ENCODE assay signal across 8 mouse cellular contexts in genomic region chr10:67002207-67003008, GRCm38 (mm10).
A peak's percentile ranks its signal among the peaks of the same experiment; 100 is the strongest.
DNase-seq lines count a peak whose midpoint lies in the region; ATAC-seq and TF ChIP-seq lines count a peak whose summit lies in the region.

No protein-coding gene starts in this region.

- peak; percentile 70 for ATAC-seq in heart, embryonic 15.5 days (replicated peaks; ENCODE audit: insufficient number of reproducible peaks, insufficient read depth, low FRiP score, low read depth)
- ATAC-seq in kidney, postnatal 0 days (replicated peaks; ENCODE audit: low FRiP score, low read depth), result peak; percentile 80
- peak; percentile 83 for ATAC-seq in lung, embryonic 14.5 days (ENCODE audit: insufficient read depth)

- peak overlapping the region; percentile 36 for H3K9ac ChIP-seq in heart, embryonic 15.5 days
- peak overlapping the region; percentile 52 for H3K9ac ChIP-seq in kidney, postnatal 0 days (ENCODE audit: low read depth, low read length)
- peak overlapping the region; percentile 5; the same call in 1 of the 2 replicates for H3K9ac ChIP-seq in lung, embryonic 14.5 days

- peak overlapping the region; percentile 68 for H3K4me2 ChIP-seq in heart, embryonic 15.5 days
- peak overlapping the region; percentile 70 for H3K4me2 ChIP-seq in kidney, postnatal 0 days (ENCODE audit: low read length)
- H3K4me2 ChIP-seq in lung, embryonic 14.5 days, result peak overlapping the region; percentile 72

- WGBS in heart, embryonic 15.5 days, result 7% methylated on average over 30 of the region's 30 CpGs
- 9% methylated on average over 30 of the region's 30 CpGs for WGBS in kidney, postnatal 0 days
- WGBS in lung, embryonic 14.5 days, result 10% methylated on average over 30 of the region's 30 CpGs

- H3K27me3 ChIP-seq in heart, embryonic 15.5 days, result no peaks in the 10 kb centered on the region
- no peaks in the 10 kb centered on the region for H3K27me3 ChIP-seq in kidney, postnatal 0 days (ENCODE audit: insufficient read depth, low read length)
- H3K27me3 ChIP-seq in lung, embryonic 14.5 days (ENCODE audit: insufficient read depth, low read length), result no peaks in the 10 kb centered on the region

- no peaks in the 10 kb centered on the region for H3K36me3 ChIP-seq in heart, embryonic 15.5 days
- no peaks in the 10 kb centered on the region for H3K36me3 ChIP-seq in kidney, postnatal 0 days (ENCODE audit: insufficient read depth, low read length)
- H3K36me3 ChIP-seq in lung, embryonic 14.5 days (ENCODE audit: insufficient read depth), result no peaks in the 10 kb centered on the region

- peak overlapping the region; percentile 98 for H3K27ac ChIP-seq in embryonic fibroblast, embryonic 13.5 days (ENCODE audit: insufficient read depth, low read length)
- peak overlapping the region; percentile 98 for H3K27ac ChIP-seq in heart, embryonic 15.5 days
- H3K27ac ChIP-seq in kidney, postnatal 0 days, result peak overlapping the region; percentile 92
- H3K27ac ChIP-seq in lung, embryonic 14.5 days (ENCODE audit: low read depth), result peak overlapping the region; percentile 85

- peak; percentile 81 for DNase-seq in 3134 (ENCODE audit: extremely low read depth, insufficient read length, low spot score)
- peak; percentile 67 to 78 for DNase-seq in adrenal gland, adult 18-20 months (ENCODE audit: low spot score in 2 of 2)
- peak; percentile 93 for DNase-seq in kidney, postnatal 0 days (ENCODE audit: low spot score)
- DNase-seq in lung, embryonic 14.5 days, result peak; percentile 88
- peak; percentile 80 for DNase-seq in ovary, adult 18-20 months (ENCODE audit: low spot score)
- peak; percentile 39 for DNase-seq in urinary bladder, postnatal 10 days (ENCODE audit: low spot score)

- peak; percentile 67 for TF ChIP-seq POLR2A in embryonic fibroblast, embryonic 13.5 days (IDR thresholded peaks at IDR 0.05; ENCODE audit: low read depth, low read length)

- H3K9me3 ChIP-seq in heart, embryonic 15.5 days (replicated peaks), result no peaks in the 10 kb centered on the region
- no peaks in the 10 kb centered on the region for H3K9me3 ChIP-seq in kidney, postnatal 0 days (replicated peaks; ENCODE audit: low read length)
- no peaks in the 10 kb centered on the region for H3K9me3 ChIP-seq in lung, embryonic 14.5 days (ENCODE audit: low read depth, low read length)

- TF ChIP-seq CTCF in embryonic fibroblast, embryonic 13.5 days (IDR thresholded peaks at IDR 0.05; ENCODE audit: borderline replicate concordance, insufficient read depth, low read length), result no peak
- no peak for TF ChIP-seq CTCF in kidney, postnatal 0 days (IDR thresholded peaks at IDR 0.05; ENCODE audit: low read depth)
- TF ChIP-seq CTCF in lung, embryonic 14.5 days (IDR thresholded peaks at IDR 0.05; ENCODE audit: low read depth), result no peak

- peaks cover 6% of the 10 kb centered on the region; the same call in 1 of the 2 replicates for H3K4me1 ChIP-seq in embryonic fibroblast, embryonic 13.5 days (ENCODE audit: control insufficient read depth, insufficient read depth, low read length)
- peaks cover 31% of the 10 kb centered on the region for H3K4me1 ChIP-seq in heart, embryonic 15.5 days (replicated peaks)
- peaks cover 11% of the 10 kb centered on the region for H3K4me1 ChIP-seq in kidney, postnatal 0 days (replicated peaks; ENCODE audit: insufficient read depth, low read length)
- peaks cover 12% of the 10 kb centered on the region for H3K4me1 ChIP-seq in lung, embryonic 14.5 days (ENCODE audit: insufficient read depth)

- H3K4me3 ChIP-seq in embryonic fibroblast, embryonic 13.5 days (ENCODE audit: insufficient read depth, low read length), result peak overlapping the region; percentile 22
- H3K4me3 ChIP-seq in heart, embryonic 15.5 days, result peak overlapping the region; percentile 43
- peak overlapping the region; percentile 33 for H3K4me3 ChIP-seq in kidney, postnatal 0 days (replicated peaks; ENCODE audit: low read depth, low read length)
- peak overlapping the region; percentile 35 for H3K4me3 ChIP-seq in lung, embryonic 14.5 days (ENCODE audit: low read depth, low read length)

Comparison
In these comparisons a context has a peak if more than half of its experiments do, and no peak if none do; other contexts are left out.
1. Peak in every context shown above with its lines: DNase-seq, ATAC-seq, H3K4me3 ChIP-seq and H3K27ac ChIP-seq.
2. DNase-seq: peak in every context shown above with its lines; median percentile 93 in kidney, postnatal 0 days; 88 in lung, embryonic 14.5 days; 81 in 3134; 80 in ovary, adult 18-20 months; 72 in adrenal gland, adult 18-20 months; 39 in urinary bladder, postnatal 10 days.